Mouse (Mus musculus) B cell, adult 2 months (primary cell): Measurements from ENCODE around the gene Ankrd52.

Source experiments
- DNase-seq, 2 experiments: peaks; one replicate each; pipeline ENCODE4 v3.0.0; 2022

Gene Ankrd52

DNA sequence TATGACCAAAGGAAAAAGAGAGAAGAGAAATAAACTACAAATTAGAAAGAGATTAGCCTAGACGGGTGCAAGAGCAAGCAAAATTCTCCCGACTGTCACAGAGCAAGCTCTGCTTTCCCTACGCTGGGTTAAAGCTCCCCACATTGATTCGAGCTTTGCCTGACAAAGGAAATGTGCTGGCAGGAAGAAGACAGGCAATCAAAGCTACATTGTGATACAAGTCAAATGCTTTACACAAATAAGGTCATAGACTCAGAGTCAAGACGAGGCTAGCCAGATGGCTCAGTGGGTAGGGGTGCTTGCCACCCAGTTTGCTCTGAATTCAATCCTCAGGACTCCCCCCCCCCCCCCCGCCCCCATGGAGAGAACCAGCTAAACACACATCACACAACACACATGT is 6.9 kb upstream of the Ankrd52 start:
- DNase-seq: no peak

DNA sequence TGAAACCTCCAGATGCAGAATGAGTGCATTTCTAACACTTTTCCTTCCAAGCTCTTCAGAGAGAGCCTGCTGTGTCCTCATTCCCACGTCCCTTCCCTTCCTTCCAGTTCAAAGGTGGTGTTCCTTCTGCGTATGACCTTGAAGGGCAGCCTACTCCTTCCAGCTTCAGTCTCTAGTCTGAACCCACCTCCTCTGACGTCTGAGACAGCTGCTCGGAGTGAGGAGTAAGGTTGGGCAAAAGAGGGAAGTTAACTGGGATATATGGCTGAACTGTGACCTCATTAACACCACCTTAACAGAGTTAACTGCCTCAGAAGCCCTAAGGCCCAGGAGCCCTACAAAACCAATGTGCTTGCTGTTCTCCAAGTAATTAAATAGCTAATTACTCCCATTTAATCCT is 6.3 kb upstream of the Ankrd52 start:
- no peak for DNase-seq

DNA sequence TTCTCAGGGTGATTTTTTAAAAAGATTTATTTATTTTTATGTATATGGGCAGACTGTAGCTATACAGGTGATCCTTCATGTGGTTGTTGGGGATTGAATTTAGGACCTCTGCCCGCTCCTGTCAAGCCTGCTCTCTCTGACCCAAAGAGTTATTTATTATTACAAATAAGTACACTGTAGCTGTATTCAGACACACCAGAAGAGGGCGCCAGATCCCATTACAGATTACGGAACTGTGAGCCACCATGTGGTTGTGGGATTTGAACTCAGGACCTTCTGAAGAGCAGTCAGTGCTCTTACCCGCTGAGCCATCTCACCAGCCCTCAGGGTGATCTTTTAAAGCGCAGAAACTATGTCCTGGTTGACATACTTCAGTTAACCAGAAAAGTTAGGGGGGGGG is 4.8 kb upstream of the Ankrd52 start:
- DNase-seq: peak; percentile 15 to 23

DNA sequence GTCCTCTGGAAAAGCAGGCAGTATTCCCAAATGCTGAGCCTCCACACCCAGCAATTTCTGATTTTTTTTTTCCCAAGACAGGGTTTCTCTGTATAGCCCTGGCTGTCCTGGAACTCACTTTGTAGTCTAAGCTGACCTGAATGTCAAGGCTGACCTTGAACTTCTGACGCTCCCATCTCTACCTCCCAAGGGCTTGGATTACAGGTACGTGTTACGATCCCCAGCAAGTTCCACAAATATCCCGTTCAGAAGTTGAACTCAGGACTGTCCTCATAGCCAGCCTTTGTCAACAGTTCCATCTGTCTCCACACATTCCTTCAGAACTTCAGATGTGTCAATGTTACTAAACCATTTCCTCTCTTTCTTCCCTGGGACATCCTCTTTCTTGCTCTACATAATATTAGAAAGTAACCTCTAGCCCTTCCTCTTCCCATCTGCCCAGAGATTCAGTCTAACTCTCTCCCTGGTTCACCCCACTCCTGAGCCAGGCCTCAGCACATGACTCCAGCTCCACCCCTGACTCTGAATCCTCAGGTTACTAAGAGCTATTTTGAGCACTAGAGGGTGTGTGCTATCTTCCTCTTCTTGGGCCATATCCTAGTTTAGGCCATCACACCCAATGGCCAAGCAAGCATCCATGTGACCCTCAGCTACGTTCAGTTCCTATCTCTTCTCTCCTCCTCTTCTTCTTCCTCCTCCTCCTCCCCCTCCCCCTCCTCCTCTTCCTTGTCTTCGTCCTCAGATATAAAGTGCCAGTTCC is 3.7 kb upstream of the Ankrd52 start:
- no peak for DNase-seq

DNA sequence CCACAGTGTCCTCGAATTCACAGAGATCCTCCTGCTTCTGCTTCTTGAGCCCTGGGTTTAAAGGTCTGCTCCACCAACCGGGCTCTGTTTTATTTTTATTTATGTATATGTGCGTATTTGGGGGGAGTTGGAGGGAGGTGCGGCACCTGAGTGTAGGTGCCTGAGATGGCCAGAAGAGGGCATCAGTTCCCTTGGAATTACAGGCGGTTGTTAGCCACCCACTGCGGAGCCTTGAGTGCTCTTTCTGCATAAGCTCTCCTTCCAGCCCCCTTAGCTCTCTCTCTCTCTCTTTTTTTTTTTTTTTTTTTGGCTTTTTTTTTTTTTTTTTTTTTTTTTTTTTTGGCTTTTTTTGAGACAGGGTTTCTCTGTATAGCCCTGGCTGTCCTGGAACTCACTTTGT is 2.5 kb upstream of the Ankrd52 start:
- DNase-seq: peak; percentile 42 to 47

DNA sequence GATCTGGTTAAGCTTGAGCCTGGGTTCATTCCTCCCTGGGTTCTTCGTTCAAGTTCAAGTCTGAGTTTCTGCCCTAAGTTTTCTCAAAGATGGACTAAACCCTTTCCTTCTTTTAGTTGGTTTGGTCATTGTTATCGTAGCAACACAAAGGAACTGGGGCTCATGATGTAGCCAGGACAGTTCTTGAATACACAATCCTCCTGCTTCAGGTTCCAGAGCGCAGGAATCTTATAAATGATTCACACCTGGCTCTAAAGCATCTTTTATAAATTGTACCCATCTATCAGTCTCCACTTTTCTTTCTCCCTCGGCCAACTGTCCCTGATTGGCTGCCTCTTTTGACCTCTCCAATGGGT is 838 bp upstream of the Ankrd52 start:
- DNase-seq: no peak

DNA sequence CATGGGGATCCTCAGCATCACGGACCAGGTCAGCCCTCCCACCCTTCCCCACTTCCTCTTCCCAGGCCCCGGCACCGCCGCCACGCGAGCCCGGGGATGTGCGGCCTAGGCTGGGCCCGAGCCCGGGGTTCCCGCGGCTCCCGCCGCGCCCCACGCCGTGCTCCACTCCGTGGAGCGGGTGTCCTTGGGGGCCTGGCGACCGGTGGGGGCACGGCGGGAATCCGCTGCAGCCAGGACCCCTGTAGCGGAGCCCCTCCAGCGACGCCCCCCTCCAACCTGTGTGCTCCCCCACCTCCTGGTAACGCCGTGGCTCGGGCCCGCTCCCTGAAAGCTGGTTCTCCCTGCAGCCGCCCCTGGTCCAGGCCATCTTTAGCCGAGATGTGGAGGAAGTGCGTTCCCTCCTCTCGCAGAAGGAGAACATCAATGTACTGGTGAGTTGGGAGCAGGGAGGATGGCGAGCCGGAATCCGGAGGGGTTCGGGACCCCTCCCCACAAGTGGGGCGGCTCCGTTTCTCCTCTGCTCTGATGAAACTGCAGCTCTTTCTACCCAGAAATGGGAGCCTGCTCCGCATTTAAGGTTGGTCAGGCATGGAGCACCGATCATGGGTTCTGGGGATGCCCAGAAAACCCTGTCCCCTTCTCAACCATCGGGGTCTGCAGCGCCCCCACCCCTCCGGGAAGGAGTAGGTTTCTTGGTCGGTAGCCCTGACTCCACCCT is 466 bp downstream of the Ankrd52 start:
- DNase-seq: no peak

DNA sequence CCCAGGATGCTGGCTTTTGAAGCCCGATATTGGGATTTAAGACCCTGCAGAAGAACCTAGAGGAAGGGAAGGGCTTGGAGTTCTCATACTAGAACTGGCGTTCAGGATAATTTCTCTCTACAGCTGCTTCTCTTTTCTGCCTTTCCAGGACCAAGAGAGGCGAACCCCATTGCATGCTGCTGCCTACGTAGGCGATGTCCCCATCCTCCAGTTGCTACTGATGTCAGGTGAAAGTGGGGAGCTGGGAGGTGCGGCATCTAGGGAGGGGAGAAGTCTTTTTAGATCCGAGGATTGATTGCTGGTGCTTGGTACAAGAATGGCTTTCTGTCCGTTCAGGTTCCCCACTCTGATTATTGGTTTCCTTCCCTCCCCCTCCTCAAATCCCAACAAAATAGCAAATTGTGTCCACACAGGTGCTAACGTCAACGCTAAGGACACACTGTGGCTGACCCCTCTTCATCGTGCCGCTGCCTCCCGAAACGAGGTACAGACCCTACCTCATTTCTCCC is 1.1 kb downstream of the Ankrd52 start:
- DNase-seq: no peak

DNA sequence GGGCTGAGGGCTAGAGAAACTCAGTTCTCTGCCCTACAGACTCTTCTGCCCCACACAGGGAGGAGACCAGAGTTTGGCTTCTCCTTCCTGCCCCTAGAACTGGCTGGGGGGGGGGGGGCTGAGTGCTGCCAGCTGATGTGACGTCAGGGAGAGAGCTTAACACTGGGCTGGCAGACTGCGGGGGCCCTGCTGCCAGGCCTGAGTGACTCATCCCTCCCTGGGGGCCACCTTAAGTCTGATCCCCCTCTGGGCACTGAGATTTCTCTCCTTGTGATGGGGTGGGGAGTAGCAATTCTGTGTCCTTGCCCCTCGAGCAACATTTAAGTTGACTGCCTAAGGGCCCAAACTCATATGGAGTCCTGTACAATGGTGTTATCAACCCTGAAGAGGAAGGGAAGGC is 1.5 kb downstream of the Ankrd52 start:
- DNase-seq: no peak

DNA sequence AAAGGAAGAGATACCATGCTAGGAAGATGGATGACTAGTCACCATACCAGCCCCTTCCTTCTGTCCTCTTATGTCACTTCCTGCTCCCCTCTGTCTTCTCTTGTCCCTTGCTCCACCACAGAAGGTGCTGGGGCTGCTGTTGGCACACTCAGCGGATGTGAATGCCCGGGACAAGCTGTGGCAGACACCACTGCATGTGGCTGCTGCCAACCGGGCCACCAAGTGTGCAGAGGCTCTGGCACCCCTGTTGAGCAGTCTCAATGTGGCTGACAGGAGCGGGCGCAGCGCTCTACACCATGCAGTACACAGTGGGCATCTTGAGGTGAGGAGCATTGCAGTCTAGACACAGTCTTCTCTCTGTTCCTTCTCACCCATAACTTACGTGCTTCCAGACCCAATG is 2.3 kb downstream of the Ankrd52 start:
- DNase-seq: no peak

DNA sequence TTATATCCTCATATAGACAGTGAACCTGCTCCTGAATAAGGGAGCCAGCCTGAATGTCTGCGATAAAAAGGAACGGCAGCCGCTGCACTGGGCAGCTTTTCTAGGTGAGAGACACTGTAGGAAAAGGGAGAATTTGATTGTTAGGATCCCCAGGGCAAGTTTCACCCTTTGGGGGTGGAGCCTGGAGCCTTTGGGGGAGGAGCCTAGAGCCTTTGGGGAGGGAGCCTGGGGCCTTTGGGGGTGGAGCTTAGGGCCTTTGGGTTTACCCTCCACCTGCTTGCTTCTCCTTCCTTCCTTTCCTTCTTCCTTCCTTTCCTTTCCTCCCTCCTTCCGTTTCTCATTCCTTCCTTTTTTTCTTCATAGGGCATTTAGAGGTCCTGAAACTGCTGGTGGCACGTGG is 3.6 kb downstream of the Ankrd52 start:
- DNase-seq: peak; percentile 63 to 64

DNA sequence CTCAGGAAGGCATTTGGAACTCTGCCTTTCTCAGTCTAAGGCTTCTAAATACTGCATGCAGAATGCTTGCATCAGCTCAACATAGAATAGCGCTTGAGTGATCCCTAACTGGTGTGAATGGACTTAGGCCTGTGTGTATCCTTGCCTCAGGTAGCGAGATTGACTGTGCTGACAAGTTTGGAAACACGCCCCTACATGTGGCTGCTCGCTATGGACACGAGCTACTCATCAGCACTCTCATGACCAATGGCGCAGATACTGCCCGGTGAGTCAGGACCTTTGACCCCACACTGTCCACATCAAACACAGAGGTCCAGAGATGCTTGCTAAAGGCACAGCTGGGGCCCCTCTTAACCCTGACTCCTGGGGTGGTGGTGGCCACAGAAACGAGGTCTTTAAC is 5.6 kb downstream of the Ankrd52 start:
- DNase-seq: no peak

DNA sequence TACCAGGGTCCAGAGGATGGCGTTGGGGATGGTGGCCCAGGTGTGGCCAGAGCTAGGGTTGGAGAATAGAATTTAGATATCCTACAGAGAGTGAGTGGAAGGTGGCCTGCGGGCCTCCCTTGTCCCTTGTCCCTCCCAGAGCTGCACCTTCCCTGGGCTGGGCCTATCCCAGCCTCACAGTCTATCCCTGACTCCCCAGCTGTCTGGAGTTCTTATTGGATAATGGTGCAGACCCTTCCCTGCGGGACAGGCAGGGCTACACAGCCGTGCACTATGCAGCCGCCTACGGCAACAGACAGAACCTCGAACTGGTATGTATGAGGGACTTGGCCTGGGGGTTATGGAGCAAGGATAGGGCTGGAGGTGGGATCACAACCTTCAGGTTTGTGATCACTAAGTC is 9.0 kb downstream of the Ankrd52 start:
- DNase-seq: no peak

DNA sequence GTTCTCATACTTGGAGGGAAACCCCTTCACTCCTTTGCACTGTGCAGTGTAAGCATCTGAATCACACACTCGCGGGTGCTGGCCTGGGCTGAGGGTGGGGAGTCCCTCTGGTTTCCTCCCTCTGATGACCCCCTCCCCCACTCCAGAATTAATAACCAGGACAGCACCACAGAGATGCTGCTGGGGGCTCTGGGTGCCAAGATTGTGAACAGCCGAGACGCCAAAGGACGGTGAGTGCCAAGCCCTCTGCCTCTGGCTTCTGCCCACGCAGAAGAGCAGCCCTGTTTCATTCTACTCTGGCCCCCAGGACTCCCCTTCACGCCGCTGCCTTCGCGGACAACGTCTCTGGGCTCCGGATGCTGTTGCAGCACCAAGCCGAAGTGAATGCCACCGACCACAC is 12.0 kb downstream of the Ankrd52 start:
- no peak for DNase-seq

DNA sequence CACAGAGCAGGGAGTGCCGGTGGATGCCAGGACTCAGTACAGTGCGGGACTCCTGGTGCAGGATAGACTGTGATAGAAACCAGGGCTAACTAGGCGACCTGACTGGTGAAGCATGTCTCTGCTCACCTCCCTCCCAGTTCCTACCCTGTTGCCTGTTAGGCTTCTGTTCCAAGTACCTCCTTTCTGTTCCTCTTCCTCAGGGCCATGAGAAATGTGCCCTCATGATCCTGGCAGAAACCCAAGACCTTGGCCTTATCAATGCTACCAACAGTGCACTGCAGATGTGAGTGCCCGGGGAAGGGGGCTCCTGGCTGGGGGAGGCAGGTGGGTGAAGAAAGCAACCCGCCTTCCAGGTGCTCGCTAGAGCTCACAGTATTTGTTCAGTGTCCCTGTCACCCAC is 12.7 kb downstream of the Ankrd52 start:
- DNase-seq: no peak

DNA sequence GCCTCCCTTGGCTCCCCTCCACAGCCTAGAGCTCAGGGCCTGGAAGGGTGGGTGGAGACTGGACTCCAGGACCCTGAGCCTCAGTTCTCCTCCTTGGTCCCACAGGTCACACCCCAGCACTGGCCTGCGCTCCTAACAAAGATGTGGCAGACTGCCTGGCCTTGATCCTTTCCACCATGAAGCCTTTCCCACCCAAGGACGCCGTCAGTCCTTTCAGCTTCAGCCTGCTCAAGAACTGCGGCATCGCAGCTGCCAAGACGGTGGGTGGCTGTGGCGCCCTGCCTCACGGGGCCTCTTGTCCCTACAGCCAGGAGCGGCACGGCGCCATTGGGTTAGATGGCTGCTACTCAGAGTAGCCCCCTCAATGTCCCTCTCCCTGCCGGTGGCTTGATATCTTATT is 13.5 kb downstream of the Ankrd52 start:
- no peak for DNase-seq

DNA sequence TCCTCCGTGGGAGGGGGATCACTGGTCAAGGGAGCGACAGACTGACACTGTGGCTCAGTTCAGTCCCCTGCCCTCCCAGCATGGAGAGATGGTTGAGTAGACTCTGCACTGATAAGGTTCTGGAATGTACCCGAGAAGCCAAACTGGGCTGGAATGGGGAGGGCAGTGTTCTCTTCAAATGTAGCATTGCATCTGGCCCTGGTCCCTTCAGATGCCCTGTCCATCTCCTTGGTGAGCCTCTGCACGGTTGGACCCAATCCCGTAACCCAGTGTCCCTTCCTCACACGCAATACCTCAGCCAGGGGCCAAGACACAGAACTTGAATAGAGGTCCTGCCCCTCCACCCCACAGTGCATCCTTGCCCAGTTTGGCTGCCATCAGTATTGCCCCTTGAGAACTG is 14.9 kb downstream of the Ankrd52 start:
- DNase-seq: no peak

DNA sequence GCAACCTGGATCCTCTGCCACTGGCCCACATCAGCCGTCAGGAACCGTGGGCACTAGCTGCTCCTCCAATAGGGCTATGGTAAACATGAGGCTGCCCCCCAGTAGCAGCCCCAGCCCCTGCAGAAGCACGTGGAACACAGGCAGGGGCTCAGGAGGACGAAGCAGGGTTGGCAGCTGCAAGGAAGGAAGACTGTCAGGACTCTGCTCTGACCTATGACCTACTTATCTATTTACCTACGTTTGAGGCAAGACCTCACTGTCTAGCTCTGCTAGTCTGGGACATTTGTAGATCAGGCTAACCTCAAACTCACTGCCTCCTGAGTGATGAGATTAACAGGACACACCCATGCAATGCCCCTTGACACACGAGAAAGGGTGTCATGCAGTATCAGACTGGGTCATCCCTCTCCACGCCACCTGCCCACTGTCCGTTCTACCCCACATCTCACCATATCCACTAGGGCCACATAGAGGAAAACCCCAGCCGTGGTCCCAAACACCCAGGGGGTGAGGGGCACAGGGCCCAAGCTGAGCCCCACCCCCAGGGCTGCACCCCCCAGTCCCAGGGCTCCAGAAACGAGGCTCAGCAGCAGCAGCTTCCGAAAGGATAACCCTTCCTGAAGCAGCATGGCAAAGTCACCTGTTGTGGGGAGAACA is 19.2 kb downstream of the Ankrd52 start:
- no peak for DNase-seq

DNA sequence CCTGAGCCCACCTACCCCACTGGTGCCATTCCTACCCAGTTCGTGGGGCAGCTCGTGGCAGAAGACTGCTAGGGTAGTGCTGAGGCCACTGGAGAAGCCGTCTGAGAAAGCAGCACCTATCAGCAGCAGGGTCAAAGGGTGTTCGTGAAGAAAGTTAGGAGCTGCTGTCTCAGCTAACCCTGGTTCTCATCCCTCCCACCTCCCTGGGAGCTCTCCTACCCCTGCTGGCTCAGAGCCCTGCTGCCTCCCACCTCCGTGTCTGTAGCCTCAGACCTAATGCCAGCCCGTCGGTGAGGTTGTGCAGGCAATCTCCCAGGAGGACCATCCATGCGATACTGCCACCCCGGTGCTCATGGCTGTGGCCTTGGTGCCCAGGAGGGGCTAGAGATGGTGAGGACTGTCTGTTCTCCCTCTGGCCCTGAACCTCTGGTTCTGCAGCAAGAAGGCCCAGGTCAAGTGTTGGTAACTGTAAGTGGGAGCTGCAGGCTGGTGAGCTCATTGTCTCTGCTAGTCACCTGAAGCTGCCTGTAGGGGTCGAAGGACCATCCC is 19.9 kb downstream of the Ankrd52 start:
- DNase-seq: no peak

DNA sequence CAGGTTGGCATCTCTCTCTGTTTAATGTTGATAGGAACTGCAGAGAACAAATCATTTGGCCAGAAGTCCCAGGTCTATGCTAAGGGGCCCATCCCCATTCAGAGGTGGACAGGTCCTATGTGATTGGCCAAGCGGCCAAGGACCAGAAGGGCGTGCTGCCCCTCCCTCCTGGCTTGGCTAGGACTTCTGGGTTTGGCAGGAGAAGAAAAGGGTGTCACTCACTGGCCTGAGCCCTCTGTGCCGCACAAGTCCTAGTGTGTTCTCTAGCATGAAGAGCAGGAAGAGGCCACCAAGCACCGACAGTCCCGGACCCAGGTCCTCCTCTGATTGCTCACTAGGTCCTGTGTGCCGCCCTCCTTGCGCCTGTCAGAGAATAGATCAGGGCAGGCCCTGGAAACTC is 20.6 kb downstream of the Ankrd52 start:
- DNase-seq: no peak

DNA sequence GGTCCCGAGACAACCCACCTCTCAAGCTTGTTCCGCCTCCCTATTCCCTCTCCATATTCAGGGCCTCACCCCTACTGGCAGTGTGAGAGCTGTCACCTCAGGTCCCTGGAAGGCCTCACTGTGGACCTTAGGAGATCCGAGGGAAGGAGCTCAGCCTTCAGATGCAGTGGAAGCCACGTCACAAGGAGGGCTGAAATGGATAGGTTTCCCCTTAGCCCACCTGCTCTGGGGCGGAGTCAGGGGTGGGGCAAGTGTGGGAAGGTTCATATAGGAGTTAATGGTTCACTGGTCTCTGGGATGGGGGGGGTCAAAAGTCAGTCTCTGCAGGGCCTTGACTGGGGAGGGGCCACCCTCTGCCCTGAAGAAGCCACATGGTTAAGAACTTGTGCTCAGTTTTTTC is 23.4 kb downstream of the Ankrd52 start:
- no peak for DNase-seq

DNA sequence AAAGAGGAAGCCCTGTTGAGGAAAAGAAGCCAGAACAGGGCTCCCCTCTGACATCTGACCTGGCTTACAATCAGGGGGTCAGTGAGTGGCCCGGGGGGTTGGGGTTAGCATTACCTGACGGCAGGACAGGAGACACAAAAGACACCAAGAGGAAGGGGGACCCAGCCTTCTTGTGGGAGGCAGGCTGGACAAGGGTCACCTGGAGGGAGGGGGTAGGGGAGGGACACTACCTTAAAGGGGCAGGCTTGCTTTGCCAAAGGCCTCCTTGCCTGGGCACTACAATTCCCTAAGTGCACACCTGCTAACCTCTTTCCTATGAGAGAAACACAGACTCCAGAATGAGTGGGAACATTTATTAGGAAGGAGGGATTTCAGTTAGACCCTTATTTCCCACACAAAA is 24.1 kb downstream of the Ankrd52 start, which contains the start of gene Slc39a5:
TSS of gene Slc39a5 (minus strand) at position 174 of the 400 bp plus-strand sequence.
- DNase-seq: no peak

DNA sequence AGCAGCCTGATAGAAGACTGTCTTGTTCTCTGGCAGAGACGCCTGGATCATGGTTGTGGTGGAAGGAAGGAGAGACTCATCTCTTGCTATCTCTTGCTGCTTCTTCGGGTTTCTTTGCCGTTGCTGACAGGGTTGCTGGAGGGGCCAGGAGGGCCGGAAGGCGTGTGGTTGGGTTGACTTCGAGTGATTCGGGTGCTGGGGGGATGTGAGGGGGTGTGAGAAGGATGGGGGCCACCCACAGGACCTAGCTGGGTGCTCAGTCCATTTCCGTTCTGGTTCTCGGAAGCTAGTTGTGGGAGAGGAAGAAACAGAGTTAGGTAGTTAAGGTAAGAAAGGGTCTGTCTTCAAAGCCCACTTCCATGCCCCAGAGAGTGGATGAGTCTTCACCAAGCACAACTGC is 24.7 kb downstream of the Ankrd52 start:
- DNase-seq: no peak

DNA sequence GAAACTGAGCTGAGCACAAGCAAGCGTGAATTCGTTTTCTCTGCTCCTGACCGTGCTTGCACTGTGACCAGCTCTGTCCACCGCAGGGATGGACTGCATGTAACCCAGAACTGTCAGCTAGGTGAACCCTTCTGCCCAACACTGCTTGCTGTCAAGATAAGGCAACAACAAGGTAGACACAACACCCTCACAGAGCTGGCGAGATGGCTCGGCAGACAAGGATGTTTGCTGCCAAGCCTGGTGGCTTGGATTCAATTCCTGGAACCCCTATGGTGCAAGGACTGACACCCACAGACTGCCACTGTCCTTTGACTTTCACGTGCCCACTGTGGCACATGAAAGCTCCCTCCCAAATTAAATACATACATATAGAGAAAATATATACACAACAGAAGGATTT is 27.0 kb downstream of the Ankrd52 start:
- DNase-seq: no peak
